Mouse (Mus musculus): ENCODE measurements around the gene Gtf3c6. TPM values are rescaled to one million over a fixed set of nuclear protein-coding genes. Genes with fewer than 3 reads are reported as not detected.

The Gtf3c6 gene
- polyA plus RNA-seq, 1 experiment from 2014 or later = 106 TPM

DNA sequence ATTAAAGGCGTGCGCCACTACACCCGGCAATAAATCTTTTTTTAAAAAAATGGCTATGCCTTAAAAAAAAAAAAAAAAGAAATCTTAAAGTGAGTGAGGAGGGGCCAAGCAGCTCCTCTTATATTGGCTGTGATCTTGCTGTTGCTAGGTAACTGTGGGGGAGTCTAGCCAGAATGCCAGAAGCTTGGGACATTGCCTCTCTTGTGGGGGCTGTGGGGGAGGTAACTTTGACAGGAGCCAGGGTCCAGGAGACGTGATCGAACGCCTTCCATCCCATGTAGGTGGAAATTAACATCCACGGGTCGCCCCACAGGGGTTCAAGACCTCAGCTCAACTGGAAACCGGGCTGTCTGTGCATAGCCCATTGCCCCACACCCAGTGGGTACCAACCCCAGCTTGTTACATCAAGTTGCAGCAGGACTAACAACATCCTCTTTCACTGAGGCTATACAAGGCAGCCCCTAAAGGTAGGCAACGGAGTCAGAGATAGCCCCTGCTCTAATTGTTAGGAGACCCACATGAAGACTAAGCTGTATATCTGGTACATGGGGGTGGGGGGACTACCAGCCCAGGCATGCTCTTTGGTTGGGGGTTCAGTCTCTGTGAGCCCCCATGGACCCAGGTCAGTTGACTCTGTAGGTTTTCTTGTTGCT lies 26.4 kb upstream of the Gtf3c6 start:
- Histone ChIP-seq H3K27me3 (ENCODE audit: insufficient read depth, low read length) (no peaks in the 10 kb centered on the region), H3K4me3 (ENCODE audit: low read length) (no peak overlapping the region), H3K4me2 (replicated peaks; ENCODE audit: low read depth, low read length) (no peak overlapping the region), H3K9ac (replicated peaks; ENCODE audit: low read length) (no peak overlapping the region), H3K4me1 (ENCODE audit: insufficient read depth, low read length) (no peaks in the 10 kb centered on the region), H3K9me3 (ENCODE audit: low read length) (no peaks in the 10 kb centered on the region), H3K36me3 (ENCODE audit: insufficient read depth, low read length) (peaks cover 23% of the 10 kb centered on the region), H3K27ac (ENCODE audit: low read length) (no peak overlapping the region)
- 68% methylated on average over 10 of the region's 10 CpGs for whole genome bisulfite sequencing
- ATAC-seq (ENCODE audit: low FRiP score, low TSS enrichment) = 0 out of 2 replicates have a peak, but pooled peaks have one; percentile 9

GRCm38 (mm10) chr10:40283636-40284035 lies 25.7 kb upstream of the Gtf3c6 start:
- no peak overlapping the region for H3K4me2 ChIP-seq (replicated peaks; ENCODE audit: low read depth, low read length)
- no peaks in the 10 kb centered on the region for H3K9me3 ChIP-seq (ENCODE audit: low read length)
- ATAC-seq (ENCODE audit: low FRiP score, low TSS enrichment) = no peak
- no peak overlapping the region for H3K4me3 ChIP-seq (ENCODE audit: low read length)
- H3K9ac ChIP-seq (replicated peaks; ENCODE audit: low read length) = no peak overlapping the region
- 92% methylated on average over 9 of the region's 9 CpGs for WGBS
- H3K36me3 ChIP-seq (ENCODE audit: insufficient read depth, low read length) = peaks cover 23% of the 10 kb centered on the region
- no peaks in the 10 kb centered on the region for H3K4me1 ChIP-seq (ENCODE audit: insufficient read depth, low read length)
- H3K27me3 ChIP-seq (ENCODE audit: insufficient read depth, low read length) = no peaks in the 10 kb centered on the region
- H3K27ac ChIP-seq (ENCODE audit: low read length) = no peak overlapping the region

- Histone ChIP-seq H3K9ac (replicated peaks; ENCODE audit: low read length) (no peak overlapping the region), H3K27me3 (ENCODE audit: insufficient read depth, low read length) (no peaks in the 10 kb centered on the region), H3K4me3 (ENCODE audit: low read length) (no peak overlapping the region), H3K4me2 (replicated peaks; ENCODE audit: low read depth, low read length) (no peak overlapping the region), H3K27ac (ENCODE audit: low read length) (no peak overlapping the region), H3K9me3 (ENCODE audit: low read length) (no peaks in the 10 kb centered on the region), H3K4me1 (ENCODE audit: insufficient read depth, low read length) (no peaks in the 10 kb centered on the region), H3K36me3 (ENCODE audit: insufficient read depth, low read length) (peaks cover 17% of the 10 kb centered on the region)
- 95% methylated on average over 2 of the region's 2 CpGs for WGBS
- ATAC-seq (ENCODE audit: low FRiP score, low TSS enrichment) = no peak
Observed at GRCm38 (mm10) chr10:40281565-40281964, 23.7 kb upstream of the Gtf3c6 start.

GRCm38 (mm10) chr10:40278317-40278716 lies 20.4 kb upstream of the Gtf3c6 start:
- Histone ChIP-seq H3K4me3 (ENCODE audit: low read length) (no peak overlapping the region), H3K4me2 (replicated peaks; ENCODE audit: low read depth, low read length) (no peak overlapping the region), H3K27me3 (ENCODE audit: insufficient read depth, low read length) (no peaks in the 10 kb centered on the region), H3K9me3 (ENCODE audit: low read length) (no peaks in the 10 kb centered on the region), H3K36me3 (ENCODE audit: insufficient read depth, low read length) (no peaks in the 10 kb centered on the region), H3K27ac (ENCODE audit: low read length) (no peak overlapping the region), H3K9ac (replicated peaks; ENCODE audit: low read length) (no peak overlapping the region), H3K4me1 (ENCODE audit: insufficient read depth, low read length) (no peaks in the 10 kb centered on the region)
- no peak for ATAC-seq (ENCODE audit: low FRiP score, low TSS enrichment)
- WGBS = 61% methylated on average over 5 of the region's 5 CpGs

DNA sequence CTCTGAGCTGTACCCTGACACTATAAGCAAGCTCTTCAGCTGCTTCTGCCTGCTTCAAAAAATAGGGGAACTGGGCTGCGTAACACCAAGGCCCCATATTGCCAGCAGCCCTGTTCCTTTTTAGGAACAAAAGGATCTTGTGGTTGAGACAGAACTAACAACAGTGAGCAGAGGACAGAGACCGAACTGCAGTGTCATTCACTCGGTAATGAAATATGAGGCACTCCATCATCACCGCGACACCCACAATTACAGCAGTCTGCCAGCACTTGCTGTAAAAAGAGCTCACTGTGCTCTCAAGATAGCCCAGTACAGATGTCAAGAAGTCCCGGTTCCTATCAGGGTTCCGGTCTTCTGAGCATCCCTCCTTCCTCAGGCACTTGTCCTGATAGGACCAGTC lies 18.1 kb upstream of the Gtf3c6 start:
- Histone ChIP-seq H3K4me3 (ENCODE audit: low read length) (no peak overlapping the region), H3K9me3 (ENCODE audit: low read length) (no peaks in the 10 kb centered on the region), H3K27ac (ENCODE audit: low read length) (no peak overlapping the region), H3K36me3 (ENCODE audit: insufficient read depth, low read length) (no peaks in the 10 kb centered on the region), H3K4me2 (replicated peaks; ENCODE audit: low read depth, low read length) (no peak overlapping the region), H3K9ac (replicated peaks; ENCODE audit: low read length) (no peak overlapping the region), H3K4me1 (ENCODE audit: insufficient read depth, low read length) (no peaks in the 10 kb centered on the region), H3K27me3 (ENCODE audit: insufficient read depth, low read length) (no peaks in the 10 kb centered on the region)
- WGBS = 63% methylated on average over 7 of the region's 7 CpGs
- ATAC-seq (ENCODE audit: low FRiP score, low TSS enrichment) = no peak

GRCm38 (mm10) chr10:40273938-40274337 lies 16.0 kb upstream of the Gtf3c6 start:
- Histone ChIP-seq H3K9me3 (ENCODE audit: low read length) (no peaks in the 10 kb centered on the region), H3K36me3 (ENCODE audit: insufficient read depth, low read length) (no peaks in the 10 kb centered on the region), H3K4me1 (ENCODE audit: insufficient read depth, low read length) (no peaks in the 10 kb centered on the region), H3K27me3 (ENCODE audit: insufficient read depth, low read length) (no peaks in the 10 kb centered on the region), H3K4me2 (replicated peaks; ENCODE audit: low read depth, low read length) (no peak overlapping the region), H3K9ac (replicated peaks; ENCODE audit: low read length) (no peak overlapping the region), H3K4me3 (ENCODE audit: low read length) (no peak overlapping the region), H3K27ac (ENCODE audit: low read length) (no peak overlapping the region)
- 87% methylated on average over 5 of the region's 5 CpGs for WGBS
- no peak for ATAC-seq (ENCODE audit: low FRiP score, low TSS enrichment)

DNA sequence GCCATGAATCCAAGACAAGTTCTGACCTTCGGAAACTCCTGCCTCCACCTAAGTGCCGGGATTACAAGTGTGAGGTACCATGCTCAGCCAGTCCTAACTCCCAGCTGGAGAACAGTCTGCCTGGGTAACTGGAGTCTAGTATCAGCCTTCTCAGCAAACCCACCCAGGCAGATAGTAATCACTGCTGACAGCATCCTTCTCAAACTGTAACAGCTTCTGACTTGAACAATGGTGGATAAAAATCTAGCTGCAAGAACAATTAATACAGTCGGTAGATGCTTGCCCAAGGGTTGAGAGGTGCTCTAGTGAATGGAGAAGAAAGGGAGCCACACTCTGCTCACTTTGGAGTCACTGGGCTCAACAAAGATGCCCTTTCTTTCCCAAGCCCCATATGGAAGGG lies 13.3 kb upstream of the Gtf3c6 start:
- Histone ChIP-seq H3K36me3 (ENCODE audit: insufficient read depth, low read length) (no peaks in the 10 kb centered on the region), H3K4me3 (ENCODE audit: low read length) (no peak overlapping the region), H3K9ac (replicated peaks; ENCODE audit: low read length) (no peak overlapping the region), H3K27ac (ENCODE audit: low read length) (no peak overlapping the region), H3K9me3 (ENCODE audit: low read length) (no peaks in the 10 kb centered on the region), H3K4me1 (ENCODE audit: insufficient read depth, low read length) (no peaks in the 10 kb centered on the region), H3K4me2 (replicated peaks; ENCODE audit: low read depth, low read length) (no peak overlapping the region), H3K27me3 (ENCODE audit: insufficient read depth, low read length) (no peaks in the 10 kb centered on the region)
- 86% methylated on average over 3 of the region's 3 CpGs for WGBS
- no peak for ATAC-seq (ENCODE audit: low FRiP score, low TSS enrichment)

DNA sequence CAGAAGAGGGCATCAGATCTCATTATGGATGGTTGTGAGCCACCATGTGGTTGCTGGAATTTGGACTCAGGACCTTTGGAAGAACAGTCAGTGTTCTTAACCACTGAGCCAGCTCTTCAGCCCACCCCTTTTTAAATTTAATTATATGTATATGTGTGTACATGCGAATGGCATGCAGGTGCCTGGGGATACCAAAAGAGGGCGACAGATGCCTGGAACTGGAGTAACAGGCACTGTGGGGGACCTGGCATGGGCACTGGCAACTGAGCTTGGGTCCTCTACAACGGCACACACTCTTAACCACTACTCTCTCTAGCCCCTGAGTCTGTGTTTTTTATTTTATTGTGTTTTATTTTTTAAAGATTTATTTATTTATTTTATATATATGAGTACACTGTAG lies 7.0 kb upstream of the Gtf3c6 start:
- no peaks in the 10 kb centered on the region for H3K36me3 ChIP-seq (ENCODE audit: insufficient read depth, low read length)
- H3K4me1 ChIP-seq (ENCODE audit: insufficient read depth, low read length) = no peaks in the 10 kb centered on the region
- H3K9me3 ChIP-seq (ENCODE audit: low read length) = no peaks in the 10 kb centered on the region
- H3K27ac ChIP-seq (ENCODE audit: low read length) = no peak overlapping the region
- no peak overlapping the region for H3K4me3 ChIP-seq (ENCODE audit: low read length)
- no peaks in the 10 kb centered on the region for H3K27me3 ChIP-seq (ENCODE audit: insufficient read depth, low read length)
- no peak for ATAC-seq (ENCODE audit: low FRiP score, low TSS enrichment)
- no peak overlapping the region for H3K9ac ChIP-seq (replicated peaks; ENCODE audit: low read length)
- no peak overlapping the region for H3K4me2 ChIP-seq (replicated peaks; ENCODE audit: low read depth, low read length)
- 85% methylated on average over 3 of the region's 3 CpGs for WGBS

DNA sequence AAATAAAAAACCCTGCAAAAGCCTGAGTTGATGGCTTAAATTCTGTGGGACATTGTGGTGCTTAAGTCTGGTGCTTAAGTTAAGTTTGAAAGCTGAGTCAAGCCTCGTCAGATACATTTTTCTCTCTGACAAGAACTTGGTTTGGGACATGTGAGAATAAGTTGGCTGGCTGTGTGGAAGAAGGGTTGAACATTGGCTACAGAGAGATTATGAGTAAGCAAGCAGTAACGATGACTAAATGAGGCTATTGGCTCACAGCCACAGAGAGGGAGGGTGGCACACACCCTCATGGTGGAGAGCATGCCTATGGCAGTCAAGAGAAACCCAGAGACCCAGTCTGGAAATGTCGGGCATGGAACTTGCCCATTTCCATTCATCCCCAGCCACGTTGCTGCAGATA lies 5.8 kb upstream of the Gtf3c6 start:
- no peak for ATAC-seq (ENCODE audit: low FRiP score, low TSS enrichment)
- peaks cover 4% of the 10 kb centered on the region; the same call in 1 of the 2 replicates for H3K4me1 ChIP-seq (ENCODE audit: insufficient read depth, low read length)
- no peak overlapping the region for H3K4me3 ChIP-seq (ENCODE audit: low read length)
- 90% methylated on average over 4 of the region's 4 CpGs for WGBS
- no peaks in the 10 kb centered on the region for H3K36me3 ChIP-seq (ENCODE audit: insufficient read depth, low read length)
- no peak overlapping the region for H3K27ac ChIP-seq (ENCODE audit: low read length)
- no peak overlapping the region for H3K9ac ChIP-seq (replicated peaks; ENCODE audit: low read length)
- no peak overlapping the region for H3K4me2 ChIP-seq (replicated peaks; ENCODE audit: low read depth, low read length)
- no peaks in the 10 kb centered on the region for H3K9me3 ChIP-seq (ENCODE audit: low read length)
- no peaks in the 10 kb centered on the region for H3K27me3 ChIP-seq (ENCODE audit: insufficient read depth, low read length)

DNA sequence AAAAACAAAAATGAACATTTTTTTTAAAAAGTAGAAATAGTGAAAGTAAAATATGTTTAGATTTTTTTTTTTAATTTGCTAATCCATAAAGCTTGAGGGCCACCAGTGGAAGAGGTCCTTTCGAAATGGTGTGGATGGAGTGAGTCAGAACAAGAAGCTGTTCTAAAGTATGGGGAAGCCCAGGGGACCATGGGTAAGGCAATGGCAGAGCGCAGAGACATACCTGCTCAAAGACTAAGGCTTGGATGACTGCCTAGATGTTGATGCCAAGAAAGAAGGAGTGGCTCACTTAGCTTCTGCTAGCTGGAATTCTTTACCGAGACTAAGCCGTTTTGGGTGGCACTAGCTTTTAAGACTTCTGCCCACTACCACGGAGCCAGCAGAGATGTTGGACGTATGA lies 4.3 kb upstream of the Gtf3c6 start:
- ATAC-seq (ENCODE audit: low FRiP score, low TSS enrichment) = no peak
- no peaks in the 10 kb centered on the region for H3K36me3 ChIP-seq (ENCODE audit: insufficient read depth, low read length)
- H3K4me1 ChIP-seq (ENCODE audit: insufficient read depth, low read length) = peaks cover 4% of the 10 kb centered on the region; the same call in 1 of the 2 replicates
- no peak overlapping the region for H3K4me3 ChIP-seq (ENCODE audit: low read length)
- no peak overlapping the region for H3K4me2 ChIP-seq (replicated peaks; ENCODE audit: low read depth, low read length)
- no peaks in the 10 kb centered on the region for H3K27me3 ChIP-seq (ENCODE audit: insufficient read depth, low read length)
- no peak overlapping the region for H3K27ac ChIP-seq (ENCODE audit: low read length)
- H3K9ac ChIP-seq (replicated peaks; ENCODE audit: low read length) = no peak overlapping the region
- no peaks in the 10 kb centered on the region for H3K9me3 ChIP-seq (ENCODE audit: low read length)
- 90% methylated on average over 6 of the region's 6 CpGs for WGBS

All from kidney, embryonic 16.5 days (tissue).